Mouse (Mus musculus) cerebellum, adult 11 months (tissue): Measurements from ENCODE around the gene Hdac5.
"Not testable (repeated sequence)": the region's sequence is repeated elsewhere in the genome, so short reads cannot be mapped to it uniquely, and the experiment has no call there.

Source experiments
- DNase-seq: peaks from one replicate; pipeline ENCODE4 v3.0.0; 2022

Hdac5 gene

GRCm38 (mm10) chr11:102179836-102180235 is 50.1 kb downstream of the Hdac5 start:
- DNase-seq, result no peak

GRCm38 (mm10) chr11:102168689-102169088 is 61.3 kb downstream of the Hdac5 start:
- no peak for DNase-seq

- DNase-seq, result no peak
Observed at GRCm38 (mm10) chr11:102167539-102167938, 62.4 kb downstream of the Hdac5 start.

GRCm38 (mm10) chr11:102165971-102166722 is 63.8 kb downstream of the Hdac5 start:
- peak; percentile 54 for DNase-seq

- DNase-seq, result peak; percentile 66
Observed at GRCm38 (mm10) chr11:102159781-102160180, 70.2 kb downstream of the Hdac5 start.

GRCm38 (mm10) chr11:102158024-102158423 is 71.9 kb downstream of the Hdac5 start:
- not testable (repeated sequence) for DNase-seq

GRCm38 (mm10) chr11:102156786-102157089 is 73.2 kb downstream of the Hdac5 start:
- no peak for DNase-seq

- DNase-seq, result peak; percentile 85
Observed at GRCm38 (mm10) chr11:102156039-102156785, 73.8 kb downstream of the Hdac5 start, which contains the start of gene Tmem101. Gene Tmem101, minus strand, starts transcription at chr11:102156404.

GRCm38 (mm10) chr11:102147213-102147989 is 82.6 kb downstream of the Hdac5 start:
- DNase-seq, result no peak

GRCm38 (mm10) chr11:102146531-102146930 is 83.4 kb downstream of the Hdac5 start:
- DNase-seq, result no peak

- no peak for DNase-seq
Observed at GRCm38 (mm10) chr11:102146005-102146404, 84.0 kb downstream of the Hdac5 start.

- no peak for DNase-seq
Observed at GRCm38 (mm10) chr11:102145471-102146001, 84.4 kb downstream of the Hdac5 start, which contains the start of gene Nags. Gene Nags, plus strand, starts transcription at chr11:102145513.

GRCm38 (mm10) chr11:102144957-102145470 is 85.0 kb downstream of the Hdac5 start:
- DNase-seq, result no peak
